Mouse (Mus musculus): ENCODE results near the gene Clcn3.
"Not testable (repeated sequence)": the region's sequence is repeated elsewhere in the genome, so short reads cannot be mapped to it uniquely, and the experiment has no call there.

Gene Clcn3

DNA sequence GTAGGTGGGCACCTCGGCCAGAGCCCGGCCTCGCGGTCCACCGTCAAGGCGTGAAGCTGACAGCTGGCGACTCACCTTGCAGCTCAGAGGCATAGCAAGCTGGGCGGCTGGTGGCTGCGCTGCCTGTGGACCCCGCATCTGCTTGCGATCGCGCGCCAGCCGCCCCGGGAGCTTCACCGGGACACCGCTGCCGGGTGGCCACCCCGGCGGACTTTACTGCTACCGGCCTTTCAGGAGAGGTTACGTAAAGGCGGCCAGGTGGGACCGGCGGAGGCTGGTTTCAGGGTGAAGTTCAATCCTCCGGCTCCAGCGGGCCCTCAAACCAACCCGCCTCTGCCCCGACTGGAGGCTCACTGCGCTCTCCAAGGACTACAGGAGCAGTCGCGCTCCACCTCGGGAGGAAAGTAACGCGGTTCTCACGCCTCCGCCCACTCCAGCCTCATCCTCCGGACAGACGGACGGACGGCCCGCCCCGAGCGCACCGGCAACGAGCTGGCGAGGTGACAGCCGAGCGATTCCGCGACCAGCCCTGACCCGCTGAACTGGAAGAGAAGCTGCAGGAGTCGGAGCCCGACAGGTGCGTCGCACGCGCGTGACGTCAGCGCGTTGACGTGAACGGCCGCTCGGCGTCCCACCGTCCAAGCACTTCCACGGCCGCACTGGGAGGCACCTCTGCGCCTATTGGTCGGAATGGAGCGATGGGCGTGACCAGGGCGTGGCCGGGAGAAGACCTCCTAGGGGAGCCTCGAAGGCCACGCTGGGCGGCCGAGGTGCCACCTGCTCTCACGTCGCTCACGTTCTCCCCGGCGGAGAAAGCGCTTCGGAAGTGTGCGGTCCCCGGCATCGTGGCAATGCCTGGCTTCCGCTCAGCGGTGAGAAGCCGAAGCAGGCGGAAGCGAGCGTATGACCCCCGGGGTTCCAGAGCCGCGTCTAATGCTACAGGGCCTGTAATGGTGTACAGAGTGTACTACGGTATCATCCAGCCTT is at the start of gene Clcn3:
Gene Clcn3, minus strand, starts transcription at position 600 of the 987 bp plus-strand sequence.
- DNase-seq, result peak; percentile 98

DNA sequence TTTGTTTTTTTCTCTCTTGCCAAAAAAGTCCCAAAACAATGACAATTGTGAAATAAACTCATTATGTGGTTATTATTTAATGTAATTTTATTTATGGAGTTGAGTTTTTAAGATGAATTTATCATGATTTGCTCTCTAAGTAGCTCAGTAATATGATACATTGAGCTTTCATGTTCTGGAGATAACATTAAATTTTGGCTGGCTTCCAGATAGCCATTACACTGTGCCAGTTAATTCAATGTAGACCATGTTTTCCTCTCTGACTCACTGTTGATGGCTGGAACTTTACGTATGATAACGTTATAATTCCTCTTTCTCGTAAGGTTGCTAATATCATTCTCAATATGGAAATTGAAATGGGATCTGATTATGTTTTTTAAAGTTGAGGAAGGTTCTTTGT is 13.4 kb upstream of the Clcn3 start:
- no peak for DNase-seq

DNA sequence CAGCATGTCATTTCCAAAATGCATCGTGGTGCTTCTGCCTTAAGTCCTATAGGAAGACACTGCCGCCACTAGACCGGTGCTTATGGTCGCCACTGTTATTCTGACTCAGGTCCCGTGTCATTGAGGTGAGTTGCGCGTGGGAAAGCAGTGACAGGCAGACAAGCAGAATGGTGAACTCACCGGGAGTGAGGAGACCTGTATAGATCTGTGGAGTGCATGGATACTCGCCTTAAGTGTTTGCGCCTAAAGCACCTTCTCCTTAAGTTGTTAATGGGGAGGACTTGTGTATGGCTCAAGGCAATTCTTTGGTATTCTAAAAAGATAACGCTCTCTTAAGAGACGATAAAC is 10.5 kb upstream of the Clcn3 start:
- no peak for DNase-seq

DNA sequence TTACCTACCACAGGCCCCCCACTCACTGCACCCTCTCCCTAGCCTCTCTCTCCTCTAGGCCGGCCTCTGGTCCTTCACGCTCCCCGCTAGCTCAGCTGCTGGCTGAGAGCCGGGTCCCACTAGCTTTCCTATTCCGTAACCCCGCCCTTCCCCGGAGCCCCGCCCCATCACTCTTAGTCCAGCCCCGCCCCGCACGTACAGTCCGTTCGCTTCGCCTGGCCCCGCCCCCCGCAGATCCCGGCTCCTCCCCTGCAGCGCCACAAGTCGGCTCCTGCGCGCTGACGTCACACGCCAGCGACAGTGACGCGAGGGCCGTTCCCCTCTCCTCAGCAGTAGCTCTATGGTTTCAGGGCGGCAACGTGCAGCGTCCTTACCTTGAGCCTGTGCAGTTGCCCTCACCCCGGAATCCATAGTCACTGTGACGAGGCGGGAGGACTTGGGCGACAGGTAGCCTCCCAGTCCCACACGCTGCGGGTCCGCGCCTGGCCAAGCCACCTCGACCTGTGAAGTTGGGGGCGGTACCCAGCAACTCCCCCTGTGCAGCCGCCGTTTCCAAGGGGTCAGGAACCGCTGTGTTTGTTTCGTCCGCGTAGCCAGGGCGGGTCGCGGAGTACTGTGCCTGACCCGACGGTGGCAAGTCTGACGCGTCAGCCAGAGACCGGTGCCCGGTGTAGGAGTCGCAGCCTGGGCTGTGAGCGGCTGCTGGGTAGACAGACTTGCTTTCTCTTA is 10.0 kb upstream of the Clcn3 start, which contains the start of gene Nek1:
Gene Nek1, plus strand, starts transcription at position 286 of the 729 bp plus-strand sequence.
- DNase-seq, result peak; percentile 98

DNA sequence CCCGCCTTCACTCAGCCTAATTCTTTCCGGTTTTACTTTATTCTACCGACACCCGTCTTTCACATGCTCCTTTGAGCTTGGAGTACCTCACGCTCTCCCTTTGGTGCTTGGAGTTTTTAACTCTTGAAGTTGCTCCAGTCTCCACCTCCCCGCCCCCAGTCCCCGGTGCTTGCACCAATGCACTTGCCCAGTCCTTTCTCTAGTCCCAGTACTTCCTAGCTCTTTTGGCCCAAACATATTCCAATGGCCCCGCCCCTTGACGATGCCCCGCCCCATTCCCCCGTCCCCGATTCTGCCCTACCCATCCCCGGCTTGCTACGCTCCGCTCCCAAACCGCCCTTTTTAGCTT is 9.4 kb upstream of the Clcn3 start:
- DNase-seq, result no peak

DNA sequence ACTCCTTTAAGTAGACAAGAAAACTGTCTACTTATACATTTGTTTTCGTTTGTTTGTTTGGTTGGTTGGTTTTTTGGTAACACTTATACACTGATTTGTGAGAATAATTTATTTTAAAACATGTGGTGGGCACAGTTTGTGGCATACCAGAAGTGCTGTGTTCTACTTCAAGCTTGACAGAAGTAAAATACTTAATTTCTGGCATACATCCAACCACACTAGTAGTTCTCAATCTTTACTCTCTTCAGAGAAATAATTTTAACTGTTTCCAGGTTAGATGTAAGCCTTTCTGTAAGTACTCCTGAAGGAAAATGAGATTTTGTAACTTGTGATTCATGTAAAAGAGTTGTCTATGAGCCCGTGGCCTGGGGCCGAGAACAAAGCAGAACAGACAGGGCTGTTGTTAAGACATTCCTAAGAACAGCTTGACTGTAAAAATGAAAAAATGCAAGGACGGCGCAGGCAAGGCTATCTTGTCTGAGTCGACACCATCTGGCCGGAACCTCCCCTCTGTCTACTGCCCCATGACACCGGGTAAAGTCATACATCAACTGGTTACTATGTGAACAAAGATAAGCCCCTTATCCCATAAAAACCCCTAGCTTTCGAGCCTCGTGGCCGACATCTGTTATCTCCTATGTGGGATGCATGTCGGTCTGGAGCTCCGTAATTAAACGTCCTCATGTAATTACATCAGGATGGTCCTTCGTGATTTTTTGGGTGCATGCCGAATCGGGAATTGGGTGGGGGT is 1.3 kb upstream of the Clcn3 start:
- DNase-seq, result not testable (repeated sequence)

DNA sequence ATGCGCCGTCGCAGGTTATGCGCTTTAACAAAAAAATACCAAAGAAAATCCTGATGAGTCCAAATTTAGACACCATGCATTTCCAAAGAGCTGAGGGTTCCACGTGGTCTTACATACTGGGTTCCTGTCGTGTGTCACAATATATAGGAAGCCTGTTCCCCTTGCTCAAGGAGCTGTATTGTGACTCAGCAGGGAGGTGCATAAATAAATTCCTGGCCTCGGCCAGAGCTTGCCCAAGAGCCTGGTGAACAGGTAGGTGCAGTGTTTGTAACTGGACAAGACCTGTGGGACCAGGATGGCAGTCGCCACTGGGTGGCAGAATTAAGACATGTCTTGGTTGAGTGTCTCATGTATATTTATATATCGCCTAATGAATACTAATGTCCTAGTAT is 584 bp upstream of the Clcn3 start:
- peak; percentile 81 for DNase-seq

DNA sequence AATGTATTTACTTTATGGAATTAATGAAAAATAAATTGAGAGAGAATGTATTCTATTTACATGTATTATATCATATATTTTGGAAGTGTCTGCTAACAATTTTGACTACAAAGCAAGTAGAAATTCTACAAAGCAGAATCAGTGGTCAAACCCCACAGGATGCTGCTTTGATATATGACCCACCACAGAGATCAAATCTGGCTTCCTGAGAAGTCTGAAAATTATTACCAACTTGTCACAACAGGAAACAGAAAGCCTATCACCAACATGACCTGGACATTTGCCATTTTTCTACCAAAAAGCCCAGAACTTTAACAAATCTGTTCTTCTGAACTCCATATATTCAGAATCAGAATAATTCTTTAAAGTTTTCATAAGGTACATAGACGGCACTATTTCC is 1.7 kb downstream of the Clcn3 start:
- no peak for DNase-seq

DNA sequence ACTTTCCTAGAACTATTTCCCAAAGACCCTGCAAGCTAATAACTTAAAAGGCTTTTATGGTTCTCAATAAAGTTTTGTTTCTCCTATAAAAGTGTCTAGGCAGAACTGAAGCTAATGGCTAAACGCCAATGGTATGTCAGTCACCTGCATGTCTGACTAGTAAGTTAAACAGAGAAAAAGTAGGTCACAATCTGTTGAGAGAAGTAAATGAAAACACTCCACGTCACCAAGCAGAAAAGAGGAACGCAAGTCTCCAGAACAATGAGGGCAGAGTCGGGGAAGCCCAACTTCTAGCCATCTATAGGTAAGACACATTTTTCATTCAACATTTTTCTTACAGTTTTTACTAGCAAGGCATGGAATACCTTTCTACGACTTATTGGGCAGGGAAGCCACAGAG is 4.6 kb downstream of the Clcn3 start:
- no peak for DNase-seq

DNA sequence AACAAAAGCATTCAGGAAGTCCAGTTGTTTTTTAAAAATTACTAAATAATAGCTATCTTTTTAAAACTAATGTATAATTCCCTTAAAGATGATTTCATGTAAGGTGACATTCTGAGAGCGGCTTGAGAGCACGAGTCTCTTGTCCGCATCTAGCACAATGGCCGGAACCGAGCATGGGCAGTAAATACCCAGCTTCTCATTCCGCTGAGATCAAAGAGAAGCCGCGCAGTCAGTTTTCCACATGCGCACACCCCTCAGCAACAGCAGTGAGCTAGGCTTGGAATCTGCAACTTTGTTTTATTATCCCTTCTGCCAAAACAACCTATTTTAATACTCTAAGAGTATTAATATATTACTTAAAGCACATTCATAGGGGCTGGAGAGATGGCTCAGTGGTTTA is 6.3 kb downstream of the Clcn3 start:
- DNase-seq, result no peak

DNA sequence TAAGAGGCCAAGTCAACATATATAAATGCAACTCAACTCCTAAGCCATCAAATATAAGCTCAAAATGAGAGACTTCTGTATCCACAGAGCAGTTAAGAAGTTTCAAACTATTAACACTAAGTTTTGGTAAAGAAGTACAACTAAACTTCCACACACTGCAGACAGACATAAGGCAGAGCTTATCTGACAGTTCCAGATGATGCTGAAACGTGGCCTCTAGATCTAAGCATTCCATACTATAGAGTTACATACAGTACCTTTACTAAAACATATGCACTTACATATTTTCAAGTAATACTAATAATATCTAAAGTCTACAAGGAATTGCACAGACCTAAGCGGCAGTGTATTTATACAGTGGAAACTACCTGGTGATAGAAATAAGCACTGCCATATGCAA is 8.3 kb downstream of the Clcn3 start:
- no peak for DNase-seq

DNA sequence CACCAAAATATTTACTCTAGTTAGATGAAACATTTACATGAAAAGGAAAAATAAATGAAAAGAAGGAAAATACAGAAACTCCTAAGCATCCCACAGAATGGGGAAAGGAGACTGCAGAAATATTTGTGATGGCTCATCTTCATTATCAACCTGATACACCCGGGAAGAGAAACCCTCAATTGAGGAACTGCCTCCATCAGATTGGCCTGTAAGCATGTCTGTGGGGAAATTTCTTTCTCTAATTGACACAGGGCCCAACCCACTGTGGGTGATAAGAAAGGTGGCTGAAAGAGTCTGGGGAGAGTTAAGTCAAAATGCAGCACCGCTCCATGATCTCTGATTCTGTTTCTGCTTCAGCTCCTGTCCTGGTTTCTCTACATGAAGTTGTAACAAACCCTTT is 9.7 kb downstream of the Clcn3 start:
- DNase-seq, result no peak

DNA sequence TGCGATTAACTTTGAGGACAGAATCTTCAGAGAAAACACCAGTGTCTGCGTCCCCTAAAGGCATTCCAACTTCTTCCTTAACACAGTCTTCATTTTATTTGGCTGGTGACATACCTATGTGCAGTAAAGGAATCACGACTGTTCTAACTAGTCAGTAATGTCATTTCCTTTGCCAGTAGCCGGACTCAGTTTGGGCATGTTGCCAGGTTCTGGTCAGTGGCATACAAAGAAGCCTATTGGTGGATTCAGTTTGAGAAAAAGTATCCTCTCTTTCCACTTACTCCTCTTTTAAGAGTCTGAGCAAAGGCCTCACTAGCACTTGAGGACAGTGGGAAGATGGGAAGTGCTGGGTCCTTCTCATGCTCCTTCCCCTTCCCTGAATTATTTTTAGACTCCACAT is 11.3 kb downstream of the Clcn3 start:
- peak; percentile 42 for DNase-seq

DNA sequence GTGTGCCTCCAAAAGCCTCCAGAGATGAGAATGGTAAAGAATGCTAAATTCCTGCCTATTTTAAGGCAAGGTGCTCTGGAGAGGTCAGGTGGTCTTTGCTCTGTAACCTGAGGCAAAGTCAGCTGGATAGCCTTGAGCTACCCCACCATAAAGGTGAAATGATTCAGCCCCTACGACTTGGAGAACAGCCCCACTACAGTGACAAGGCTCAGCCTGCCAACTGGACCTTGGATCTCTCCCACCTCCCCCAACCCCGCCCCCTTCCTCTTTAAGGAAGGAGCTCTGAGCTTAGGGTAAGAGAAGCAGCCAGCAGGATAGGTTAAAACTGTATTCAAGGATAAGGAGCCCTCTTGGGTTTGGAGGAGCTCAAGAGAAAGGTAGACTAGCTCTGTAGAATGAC is 14.0 kb downstream of the Clcn3 start:
- no peak for DNase-seq

DNA sequence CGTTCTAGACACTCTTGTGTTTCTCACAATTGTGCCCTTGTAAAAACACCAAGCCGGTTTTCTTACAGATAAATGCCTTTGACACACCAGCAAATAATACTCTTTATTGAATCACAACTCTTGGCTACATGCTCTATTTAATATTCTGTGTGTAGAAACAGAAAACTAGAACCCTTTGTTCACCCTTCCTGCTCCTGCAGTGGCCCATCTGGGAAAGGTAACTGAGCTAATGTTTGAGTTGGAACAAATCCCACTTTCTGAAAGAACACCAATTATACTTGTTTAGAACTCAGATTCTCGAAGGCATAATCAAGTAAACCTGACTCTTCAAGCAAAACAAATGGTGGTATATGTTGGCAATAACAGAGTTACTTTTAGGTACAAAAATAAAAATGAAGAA is 17.4 kb downstream of the Clcn3 start:
- no peak for DNase-seq

DNA sequence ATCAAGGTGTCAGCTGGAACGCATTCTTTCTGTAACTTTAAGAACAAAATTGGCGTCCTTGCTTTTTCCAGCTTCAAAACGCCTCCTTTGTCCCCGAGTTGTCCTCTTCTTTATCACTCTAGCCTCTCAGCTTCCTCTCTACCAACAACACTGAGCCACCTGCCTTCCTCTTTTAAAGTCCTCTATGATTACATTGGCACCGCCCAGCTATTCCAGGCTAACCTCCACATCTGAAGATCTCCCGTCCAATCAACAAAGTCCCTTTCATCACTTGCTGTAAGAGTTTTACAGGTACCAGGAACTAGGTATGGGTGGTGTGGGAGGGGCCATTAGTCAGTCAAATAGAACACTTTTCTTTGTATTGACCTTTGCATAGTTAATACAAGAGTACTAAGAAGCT is 17.8 kb downstream of the Clcn3 start:
- DNase-seq, result no peak

DNA sequence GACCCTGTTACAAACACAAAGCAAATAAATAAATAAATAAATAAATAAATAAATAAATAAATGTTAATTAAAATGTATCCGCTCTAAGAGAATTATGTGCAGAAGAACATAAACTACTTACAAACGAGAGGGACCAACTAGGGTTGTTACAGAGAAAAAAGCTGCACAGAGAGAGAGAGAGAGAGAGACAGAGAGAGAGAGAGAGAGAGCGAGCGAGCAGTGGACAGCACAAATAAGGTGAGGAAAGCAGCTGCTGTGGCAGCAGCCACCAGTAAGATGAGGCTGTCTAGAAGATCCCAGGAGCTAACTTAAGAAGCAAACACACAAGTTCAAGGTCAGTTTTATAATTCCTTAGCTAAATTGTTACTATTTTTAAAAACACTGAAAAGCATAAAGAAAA is 18.6 kb downstream of the Clcn3 start:
- DNase-seq, result no peak

DNA sequence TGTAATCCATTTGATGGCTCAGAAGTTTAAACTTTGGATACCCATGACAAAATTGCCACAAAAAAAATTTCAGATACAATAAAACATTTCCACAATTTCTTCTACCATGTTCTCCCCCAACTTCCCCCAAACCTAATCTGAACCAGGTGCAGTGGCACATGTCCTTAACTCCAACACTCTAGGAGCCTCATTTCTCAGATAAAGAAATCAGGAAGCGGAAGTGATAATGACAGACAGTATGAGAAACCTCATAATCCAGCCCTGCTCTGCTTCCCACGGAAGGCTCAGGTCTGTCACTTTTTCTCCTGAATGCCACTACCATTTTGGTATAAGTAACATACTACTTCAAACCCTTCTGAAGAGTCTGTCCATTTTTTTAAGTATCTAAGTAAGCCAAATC is 19.2 kb downstream of the Clcn3 start:
- DNase-seq, result no peak

DNA sequence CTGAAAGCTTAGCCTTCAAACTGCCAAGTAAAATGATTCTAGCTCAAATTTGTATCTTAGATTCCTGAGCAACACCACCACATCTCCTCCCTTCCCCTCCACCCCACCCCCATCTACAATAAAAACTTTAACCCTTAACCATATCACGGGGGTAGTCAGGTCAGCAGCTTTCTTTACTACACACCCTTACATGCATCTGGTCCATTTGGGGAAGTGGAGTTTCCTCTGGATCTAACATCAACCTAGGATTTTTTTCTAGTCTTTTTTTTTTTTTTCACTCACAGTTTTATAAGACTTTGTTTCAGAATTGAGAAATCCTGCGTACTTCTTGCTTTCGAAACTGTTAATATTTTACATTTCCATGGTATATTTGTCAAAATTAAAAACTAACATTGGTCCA is 20.3 kb downstream of the Clcn3 start:
- DNase-seq, result no peak

DNA sequence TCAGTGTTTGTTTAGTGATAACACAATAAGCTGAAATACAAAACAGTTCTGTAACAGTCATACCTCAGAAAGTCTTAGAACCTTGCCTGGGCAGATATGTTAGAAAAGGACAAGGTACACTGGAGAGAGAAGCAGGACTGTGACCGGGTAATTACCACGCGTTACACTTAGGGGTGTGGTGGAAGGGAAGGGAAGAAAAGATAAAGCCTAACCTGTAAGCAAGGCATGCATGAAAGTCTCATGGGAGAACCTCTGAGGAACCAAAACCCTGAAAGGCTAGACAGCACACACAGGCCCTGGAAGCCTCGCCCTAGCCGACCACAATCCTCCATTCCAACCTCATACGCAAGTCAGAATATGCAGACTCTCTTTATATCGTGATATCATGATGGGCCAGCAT is 26.3 kb downstream of the Clcn3 start:
- no peak for DNase-seq

DNA sequence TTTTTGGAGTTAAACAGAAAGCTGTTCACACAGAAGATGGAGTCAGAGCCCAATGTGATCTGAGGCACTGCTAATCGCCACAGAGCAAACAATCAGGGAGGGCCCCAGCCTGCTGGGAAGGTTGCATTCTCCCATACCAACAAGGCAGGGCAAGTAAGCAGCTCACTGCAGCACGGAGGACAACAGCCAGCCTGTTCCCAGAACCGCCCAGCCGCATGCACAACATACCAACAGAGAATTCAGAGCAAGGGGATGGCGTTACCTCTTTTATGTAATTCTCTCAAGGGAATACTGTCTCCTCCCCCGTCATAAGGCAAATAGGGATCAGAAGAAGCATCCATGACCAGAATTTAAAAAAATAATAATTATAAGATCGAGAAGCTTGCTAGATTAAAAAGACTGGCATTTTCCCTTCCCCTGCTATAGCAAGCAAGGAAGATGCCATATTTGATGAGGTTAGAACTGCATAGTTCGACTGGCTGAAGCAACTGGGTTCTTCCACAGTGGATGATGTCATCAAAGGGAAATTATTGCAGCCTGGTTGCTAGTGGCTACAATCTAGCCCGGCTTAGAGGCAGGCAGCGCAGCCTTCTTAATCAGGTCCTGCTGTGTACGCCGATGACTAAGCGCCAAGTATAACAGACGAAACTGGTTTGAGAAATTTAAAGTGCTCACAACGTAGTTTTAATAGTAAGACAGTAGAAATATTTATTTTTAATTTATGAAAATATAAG is 28.7 kb downstream of the Clcn3 start:
- DNase-seq, result peak; percentile 37

DNA sequence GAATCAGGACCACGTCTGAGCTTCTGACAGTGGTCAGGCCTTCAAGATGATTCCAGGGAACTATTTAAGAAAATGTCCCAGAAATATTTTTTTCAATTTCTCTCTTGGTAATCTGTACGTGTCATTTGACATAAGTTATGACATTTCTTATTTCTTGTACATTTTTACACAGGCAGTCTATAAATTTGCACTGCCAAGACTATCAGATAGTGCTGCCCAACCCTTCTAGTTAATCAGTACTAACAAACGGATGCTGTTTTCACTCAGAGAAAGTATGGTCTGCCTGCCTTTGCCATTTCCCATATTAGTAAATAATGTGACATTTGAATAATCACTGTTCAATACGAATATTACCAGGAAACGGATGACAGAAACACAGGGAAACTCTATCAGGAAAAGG is 30.3 kb downstream of the Clcn3 start:
- no peak for DNase-seq

DNA sequence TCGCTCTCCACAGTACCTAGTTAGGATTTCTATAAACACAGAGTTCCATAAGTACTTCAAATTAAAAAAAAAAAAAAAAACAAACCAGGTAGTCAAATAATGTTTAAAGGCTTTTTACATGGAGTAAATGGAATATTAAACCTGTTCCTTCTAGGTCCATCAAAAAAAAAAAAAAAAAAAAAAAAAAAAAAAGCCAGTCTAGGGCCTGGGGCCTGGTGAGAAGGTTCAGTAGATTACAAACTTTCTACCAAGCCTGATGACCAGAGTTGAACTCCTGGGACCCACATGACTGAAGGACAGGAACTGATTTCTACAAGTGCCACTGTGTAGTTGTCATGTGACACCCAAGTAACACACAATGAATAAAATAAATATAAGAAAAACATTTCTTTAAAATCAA is 31.3 kb downstream of the Clcn3 start:
- no peak for DNase-seq
